Mouse (Mus musculus) G1E-ER4 (cell line): ENCODE results near the gene Atf7ip. TPM values are rescaled to one million over a fixed set of nuclear protein-coding genes. Genes with fewer than 3 reads are reported as not detected.

Source experiments
- GATA1 ChIP-seq: IDR thresholded peaks from one replicate; pipeline ENCODE4 v1.8.0; 2012; ENCODE audit warnings: low read length, inconsistent platforms
- polyA plus RNA-seq: library from polyadenylated mRNA; stranded (reverse); fragments of >175 nt; gene quantifications from 2 replicates; pipeline ENCODE4 v1.2.3, GENCODE M21; 2012

The Atf7ip gene
- polyA plus RNA-seq, 1 experiment, result 21.5 TPM

- TF ChIP-seq GATA1, result no peak
Observed at GRCm38 (mm10) chr6:136631519-136631918, 125.6 kb downstream of the Atf7ip start.

- no peak for TF ChIP-seq GATA1
Observed at GRCm38 (mm10) chr6:136631945-136632534, 126.1 kb downstream of the Atf7ip start.

DNA sequence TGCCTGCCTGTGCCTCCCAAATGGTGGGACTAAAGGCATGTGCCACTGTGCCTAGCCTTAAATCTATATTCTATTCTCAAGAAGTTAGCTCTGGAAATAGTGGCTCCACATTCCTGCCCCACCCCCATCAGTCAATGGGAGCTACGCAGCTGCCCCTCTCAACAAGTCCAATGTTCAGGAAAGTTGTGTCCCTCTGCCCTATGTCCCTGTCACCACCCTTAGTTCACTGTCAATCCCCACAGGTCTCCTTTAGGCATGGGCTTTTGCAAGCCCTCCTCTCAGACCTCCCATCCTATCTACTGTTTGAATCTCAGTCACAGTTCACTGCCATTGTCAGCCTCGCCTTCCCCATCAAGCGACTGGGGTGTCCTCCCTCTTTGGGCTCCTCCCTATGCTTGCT, 127.2 kb downstream of the Atf7ip start:
- no peak for TF ChIP-seq GATA1

DNA sequence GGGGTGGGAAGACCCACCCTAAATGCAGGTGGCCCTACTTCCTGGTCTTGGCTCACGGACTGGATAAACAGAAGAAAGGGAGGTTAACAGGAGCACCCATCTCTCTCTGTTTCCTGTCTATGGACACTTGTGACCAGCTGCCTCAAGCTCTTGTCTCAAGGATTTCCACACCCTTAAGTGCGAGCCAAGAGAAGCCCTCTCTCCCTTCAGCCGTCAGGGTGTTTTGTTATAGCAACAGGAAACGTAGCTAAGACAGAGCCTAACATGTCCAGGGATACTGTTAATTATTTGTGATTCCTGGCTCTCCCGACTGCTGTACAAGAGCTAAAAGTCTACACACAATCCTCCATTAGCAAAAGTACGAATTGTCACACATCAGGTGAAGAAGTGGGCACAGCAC, 127.8 kb downstream of the Atf7ip start:
- no peak for TF ChIP-seq GATA1

DNA sequence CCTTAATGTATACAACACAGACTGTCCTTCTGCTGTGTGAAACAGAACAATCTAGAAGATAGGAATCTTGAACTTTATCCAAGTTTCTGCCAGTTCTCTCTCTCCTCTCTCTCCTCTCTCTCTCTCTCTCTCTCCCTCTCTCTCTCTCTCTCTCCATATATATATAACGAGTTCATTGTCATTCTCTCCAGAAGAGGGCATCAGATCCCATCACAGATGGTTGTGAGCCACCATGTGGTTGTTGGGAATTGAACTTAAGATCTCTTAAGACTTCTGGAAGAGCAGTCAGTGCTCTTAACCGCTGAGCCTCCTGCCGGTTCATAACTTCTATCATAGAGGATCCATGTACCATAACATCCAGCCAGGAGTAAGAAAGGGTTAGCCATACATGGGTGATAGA, 129.0 kb downstream of the Atf7ip start:
- no peak for TF ChIP-seq GATA1

GRCm38 (mm10) chr6:136644171-136644570, 138.2 kb downstream of the Atf7ip start:
- no peak for TF ChIP-seq GATA1

GRCm38 (mm10) chr6:136645754-136646153, 139.8 kb downstream of the Atf7ip start:
- TF ChIP-seq GATA1, result no peak

DNA sequence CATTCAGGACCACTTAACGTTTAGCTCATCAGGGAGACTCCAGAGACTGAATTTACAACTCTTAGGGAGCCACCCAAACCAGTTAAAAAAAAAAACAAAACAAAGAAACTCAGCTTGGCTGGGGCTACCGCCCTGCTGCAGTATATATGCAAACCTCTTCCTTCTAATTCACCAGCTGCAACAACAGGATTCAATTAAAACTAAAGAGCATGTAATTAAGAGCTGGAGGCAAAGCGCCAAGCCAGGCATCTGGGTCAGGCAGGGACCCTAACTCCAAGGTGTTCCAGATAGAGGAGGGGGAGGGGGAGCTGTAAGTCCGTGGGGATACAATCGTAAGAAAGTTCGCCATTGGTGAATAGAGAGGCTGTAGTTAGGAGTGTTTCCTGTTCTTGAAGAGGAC, 140.2 kb downstream of the Atf7ip start:
- TF ChIP-seq GATA1, result no peak

- TF ChIP-seq GATA1, result no peak
Observed at GRCm38 (mm10) chr6:136647455-136647861, 141.5 kb downstream of the Atf7ip start.

DNA sequence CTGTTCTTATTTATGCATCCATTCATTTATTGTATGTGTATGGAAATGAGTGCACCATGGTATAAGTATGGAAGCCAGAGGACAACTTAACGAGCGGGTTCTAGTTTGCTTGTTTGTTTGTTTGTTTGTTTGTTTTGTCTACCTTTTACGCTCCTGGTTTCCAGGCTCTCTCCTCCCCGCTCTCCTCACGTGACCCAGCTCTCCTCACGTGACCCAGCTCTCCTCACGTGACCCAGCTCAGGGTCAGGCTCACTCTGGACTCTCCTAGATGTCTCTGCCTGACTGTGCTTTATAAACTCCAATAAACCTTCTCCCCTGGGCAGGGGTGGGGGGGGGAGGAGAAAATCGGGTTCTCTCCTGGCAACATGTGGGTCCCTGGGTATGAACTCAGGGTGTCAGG, 144.7 kb downstream of the Atf7ip start:
- TF ChIP-seq GATA1, result no peak

GRCm38 (mm10) chr6:136653331-136653730, 147.4 kb downstream of the Atf7ip start:
- TF ChIP-seq GATA1, result no peak

GRCm38 (mm10) chr6:136654470-136654869, 148.5 kb downstream of the Atf7ip start:
- TF ChIP-seq GATA1, result no peak

- TF ChIP-seq GATA1, result no peak
Observed at GRCm38 (mm10) chr6:136655786-136656185, 149.8 kb downstream of the Atf7ip start.

GRCm38 (mm10) chr6:136658303-136658702, 152.3 kb downstream of the Atf7ip start:
- no peak for TF ChIP-seq GATA1

DNA sequence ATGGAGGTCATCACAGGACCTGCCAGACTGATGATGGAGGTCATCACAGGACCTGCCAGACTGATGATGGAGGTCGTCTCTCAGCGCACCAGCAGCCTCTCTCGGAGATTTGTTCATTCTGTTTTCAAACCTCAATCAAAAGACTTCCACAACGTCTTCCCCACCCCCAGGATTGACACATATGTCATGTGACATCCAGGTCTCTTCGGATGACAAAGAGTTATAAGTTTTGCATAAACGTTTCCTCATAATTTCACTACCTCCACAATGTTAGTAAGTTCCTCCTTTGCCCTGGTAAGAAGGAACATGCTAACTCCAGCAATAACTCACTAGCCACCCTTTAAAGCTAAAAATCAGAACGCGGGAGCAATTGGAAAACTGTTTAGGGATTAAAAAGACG, 153.3 kb downstream of the Atf7ip start:
- no peak for TF ChIP-seq GATA1

Other genes with a start within 250 kb of the Atf7ip start
- not detected in 2 replicates for gene Gm8994, start 178.6 kb upstream of the Atf7ip start, polyA plus RNA-seq
- not detected in 2 replicates for gene E330021D16Rik, start 90.6 kb upstream of the Atf7ip start, polyA plus RNA-seq
- not detected in 2 replicates for gene Plbd1, start 155.8 kb downstream of the Atf7ip start, polyA plus RNA-seq